Mouse (Mus musculus): ENCODE data around the gene Olfr1302. TPM values are rescaled to one million over a fixed set of nuclear protein-coding genes. Genes with fewer than 3 reads are reported as not detected.

Gene Olfr1302
- not detected in 2 replicates for polyA plus RNA-seq (2015; fragmentation: Nextera tagmentation; extraction: Ambion mirVana)

DNA sequence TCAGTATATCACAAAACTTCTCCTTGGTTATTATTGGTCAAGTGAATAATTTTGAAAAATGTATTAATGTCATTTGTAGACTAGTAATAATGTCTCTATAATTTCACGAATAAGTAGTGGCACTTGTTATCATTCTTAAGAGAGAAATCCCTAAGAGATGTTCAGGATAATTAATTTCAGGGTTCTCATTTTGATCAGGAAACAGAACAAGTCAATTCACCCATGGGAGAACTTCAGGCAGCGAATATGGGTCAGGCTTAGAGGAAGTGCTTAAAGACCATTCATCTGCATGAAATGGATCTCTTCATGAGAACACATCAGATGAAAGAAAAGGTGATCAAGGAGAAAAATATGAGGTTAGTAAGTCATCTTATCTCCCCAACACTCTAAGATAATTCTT, at the start of gene Olfr1302:
Gene Olfr1302 (plus strand): TSS at position 301 of the 400 bp plus-strand sequence.
- Histone ChIP-seq H3K4me1 (ENCODE audit: insufficient read depth, low read depth, low read length) (no peaks in the 10 kb centered on the region), H3K36me3 (ENCODE audit: insufficient read depth, low read length) (no peaks in the 10 kb centered on the region), H3K27me3 (replicated peaks; ENCODE audit: insufficient read depth, low read length) (no peaks in the 10 kb centered on the region), H3K4me2 (replicated peaks; ENCODE audit: low read depth, low read length) (no peak within 1 kb of the TSS), H3K4me3 (ENCODE audit: low read depth, low read length) (no peak within 1 kb of the TSS), H3K9me3 (ENCODE audit: low read length) (no peaks in the 10 kb centered on the region), H3K27ac (ENCODE audit: low read length) (no peak within 1 kb of the TSS), H3K9ac (replicated peaks; ENCODE audit: low read depth) (no peak within 1 kb of the TSS)
- ATAC-seq: no peak
- 67% methylated on average over 2 of the region's 2 CpGs for WGBS
- DNase-seq (ENCODE audit: low spot score): no peak
- TF ChIP-seq CTCF (IDR thresholded peaks at IDR 0.05) (no peak), EP300 (IDR thresholded peaks at IDR 0.05) (no peak)

DNA sequence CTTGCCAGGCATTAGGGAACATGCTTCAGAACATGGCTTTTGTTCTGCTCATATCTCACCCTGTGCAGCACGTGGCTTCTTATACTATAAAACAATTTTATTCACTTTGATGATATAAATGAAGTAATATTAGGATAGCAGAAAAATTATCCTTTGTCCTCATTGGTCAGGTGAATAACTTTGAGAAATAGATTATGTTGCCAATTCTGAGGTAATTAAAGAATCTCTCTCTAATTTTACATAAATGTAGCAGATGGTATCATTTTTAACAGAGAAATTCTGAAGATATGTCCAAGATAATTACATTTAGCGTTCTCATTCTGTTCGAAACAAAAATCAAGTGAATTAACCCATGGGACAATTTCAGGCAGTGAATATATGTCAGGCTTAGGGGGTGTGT, 26.5 kb upstream of the Olfr1302 start, which contains the start of gene Olfr1301:
Gene Olfr1301 (plus strand): TSS at position 301 of the 400 bp plus-strand sequence.
- 74% methylated on average over 3 of the region's 3 CpGs for WGBS
- Histone ChIP-seq H3K27ac (ENCODE audit: low read length) (no peak within 1 kb of the TSS), H3K9me3 (ENCODE audit: low read length) (no peaks in the 10 kb centered on the region), H3K36me3 (ENCODE audit: insufficient read depth, low read length) (no peaks in the 10 kb centered on the region), H3K4me3 (ENCODE audit: low read depth, low read length) (no peak within 1 kb of the TSS), H3K27me3 (replicated peaks; ENCODE audit: insufficient read depth, low read length) (no peaks in the 10 kb centered on the region), H3K9ac (replicated peaks; ENCODE audit: low read depth) (no peak within 1 kb of the TSS), H3K4me2 (replicated peaks; ENCODE audit: low read depth, low read length) (no peak within 1 kb of the TSS), H3K4me1 (ENCODE audit: insufficient read depth, low read depth, low read length) (no peaks in the 10 kb centered on the region)
- ATAC-seq (no peak), DNase-seq (ENCODE audit: low spot score) (no peak)
- TF ChIP-seq EP300 (IDR thresholded peaks at IDR 0.05): no peak
- no peak for TF ChIP-seq CTCF (IDR thresholded peaks at IDR 0.05)

DNA sequence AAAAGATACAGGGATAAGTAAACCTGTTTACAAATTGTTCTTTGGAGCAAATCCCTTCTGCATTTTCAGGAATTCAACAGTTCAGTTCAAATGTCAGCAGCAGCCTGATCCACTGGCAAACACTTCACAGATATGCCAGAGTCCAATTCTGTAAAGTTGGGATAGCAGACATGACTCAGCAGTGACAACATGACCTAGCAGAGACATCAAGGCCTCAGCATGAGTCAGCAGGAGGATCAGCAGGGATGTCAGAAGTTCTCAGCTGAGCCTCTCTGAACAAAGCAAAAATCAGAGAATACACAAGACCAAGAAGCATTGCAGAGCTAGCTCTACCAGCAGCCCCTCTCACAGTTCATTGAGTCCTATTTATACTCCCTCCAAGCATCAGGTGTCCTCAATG, 35.7 kb downstream of the Olfr1302 start:
- no peak overlapping the region for H3K27ac ChIP-seq (ENCODE audit: low read length)
- TF ChIP-seq EP300 (IDR thresholded peaks at IDR 0.05) (no peak), CTCF (IDR thresholded peaks at IDR 0.05) (no peak)
- no peak overlapping the region for H3K4me3 ChIP-seq (ENCODE audit: low read depth, low read length)
- ATAC-seq (no peak), DNase-seq (ENCODE audit: low spot score) (no peak)
- H3K9me3 ChIP-seq (ENCODE audit: low read length): no peaks in the 10 kb centered on the region
- H3K4me2 ChIP-seq (replicated peaks; ENCODE audit: low read depth, low read length): no peak overlapping the region
- no peaks in the 10 kb centered on the region for H3K27me3 ChIP-seq (replicated peaks; ENCODE audit: insufficient read depth, low read length)
- no peaks in the 10 kb centered on the region for H3K4me1 ChIP-seq (ENCODE audit: insufficient read depth, low read depth, low read length)
- no peaks in the 10 kb centered on the region for H3K36me3 ChIP-seq (ENCODE audit: insufficient read depth, low read length)
- H3K9ac ChIP-seq (replicated peaks; ENCODE audit: low read depth): no peak overlapping the region

- ATAC-seq (no peak), DNase-seq (ENCODE audit: low spot score) (no peak)
- Histone ChIP-seq H3K4me3 (ENCODE audit: low read depth, low read length) (no peak within 1 kb of the TSS), H3K9me3 (ENCODE audit: low read length) (no peaks in the 10 kb centered on the region), H3K27ac (ENCODE audit: low read length) (no peak within 1 kb of the TSS), H3K4me1 (ENCODE audit: insufficient read depth, low read depth, low read length) (no peaks in the 10 kb centered on the region), H3K27me3 (replicated peaks; ENCODE audit: insufficient read depth, low read length) (no peaks in the 10 kb centered on the region), H3K36me3 (ENCODE audit: insufficient read depth, low read length) (no peaks in the 10 kb centered on the region), H3K9ac (replicated peaks; ENCODE audit: low read depth) (no peak within 1 kb of the TSS), H3K4me2 (replicated peaks; ENCODE audit: low read depth, low read length) (no peak within 1 kb of the TSS)
- 69% methylated on average over 2 of the region's 2 CpGs for WGBS
- TF ChIP-seq CTCF (IDR thresholded peaks at IDR 0.05) (no peak), EP300 (IDR thresholded peaks at IDR 0.05) (no peak)
These were observed 43.0 kb downstream of the Olfr1302 start, which contains the start of gene Olfr1303 for GRCm38 (mm10) chr2:111820240-111820639. Olfr1303 (minus strand) TSS chr2:111820340.

Other genes with a start within 250 kb of the Olfr1302 start
- not detected in 2 replicates for gene Olfr1294, start 237.1 kb upstream of the Olfr1302 start, polyA plus RNA-seq (2015; fragmentation: Nextera tagmentation; extraction: Ambion mirVana)
- gene Olfr1295, start 207.7 kb upstream of the Olfr1302 start, polyA plus RNA-seq (2015; fragmentation: Nextera tagmentation; extraction: Ambion mirVana): not detected in 2 replicates
- not detected in 2 replicates for gene Olfr1297, start 150.9 kb upstream of the Olfr1302 start, polyA plus RNA-seq (2015; fragmentation: Nextera tagmentation; extraction: Ambion mirVana)
- not detected in 2 replicates for gene Olfr1298, start 128.2 kb upstream of the Olfr1302 start, polyA plus RNA-seq (2015; fragmentation: Nextera tagmentation; extraction: Ambion mirVana)
- gene Olfr1299, start 116.0 kb upstream of the Olfr1302 start, polyA plus RNA-seq (2015; fragmentation: Nextera tagmentation; extraction: Ambion mirVana): not detected in 2 replicates
- gene Olfr1301, start 26.4 kb upstream of the Olfr1302 start, polyA plus RNA-seq (2015; fragmentation: Nextera tagmentation; extraction: Ambion mirVana): not detected in 2 replicates
- gene Olfr1303, start 42.9 kb downstream of the Olfr1302 start, polyA plus RNA-seq (2015; fragmentation: Nextera tagmentation; extraction: Ambion mirVana): not detected in 2 replicates
- gene Olfr1305, start 99.7 kb downstream of the Olfr1302 start, polyA plus RNA-seq (2015; fragmentation: Nextera tagmentation; extraction: Ambion mirVana): not detected in 2 replicates
- not detected in 2 replicates for gene Olfr1306, start 138.8 kb downstream of the Olfr1302 start, polyA plus RNA-seq (2015; fragmentation: Nextera tagmentation; extraction: Ambion mirVana)
- gene Olfr1307, start 172.0 kb downstream of the Olfr1302 start, polyA plus RNA-seq (2015; fragmentation: Nextera tagmentation; extraction: Ambion mirVana): not detected in 2 replicates
- gene Olfr1308, start 187.5 kb downstream of the Olfr1302 start, polyA plus RNA-seq (2015; fragmentation: Nextera tagmentation; extraction: Ambion mirVana): not detected in 2 replicates
- gene Olfr1309, start 212.9 kb downstream of the Olfr1302 start, polyA plus RNA-seq (2015; fragmentation: Nextera tagmentation; extraction: Ambion mirVana): not detected in 2 replicates
- not detected in 2 replicates for gene Olfr1310, start 235.3 kb downstream of the Olfr1302 start, polyA plus RNA-seq (2015; fragmentation: Nextera tagmentation; extraction: Ambion mirVana)
- gene Olfr1311, start 247.0 kb downstream of the Olfr1302 start, polyA plus RNA-seq (2015; fragmentation: Nextera tagmentation; extraction: Ambion mirVana): not detected in 2 replicates

Data from lung, postnatal 0 days (tissue).